In genomic region chr6:134402914-134403683, GRCm38 (mm10) we compare ENCODE assay signal across 8 mouse cellular contexts. TPM values are rescaled to one million over a fixed set of nuclear protein-coding genes. Genes with fewer than 3 reads are reported as not detected.
DNase-seq lines count a peak whose midpoint lies in the region; ATAC-seq lines count a peak whose summit lies in the region.

No protein-coding gene starts in this region.

- no peaks in the 10 kb centered on the region for H3K9me3 ChIP-seq in liver, embryonic 13.5 days (replicated peaks)

- peak; percentile 88 for ATAC-seq in granulocyte monocyte progenitor cell, adult 5-6 weeks (replicated peaks; ENCODE audit: poor library complexity, severe bottlenecking)
- ATAC-seq in liver, embryonic 13.5 days (ENCODE audit: low read depth): no peak

- H3K4me3 ChIP-seq in liver, embryonic 13.5 days (replicated peaks): no peak overlapping the region

- no peak overlapping the region for H3K9ac ChIP-seq in liver, embryonic 13.5 days

- no peaks in the 10 kb centered on the region for H3K36me3 ChIP-seq in liver, embryonic 13.5 days

- no peak overlapping the region for H3K27ac ChIP-seq in liver, embryonic 13.5 days

- DNase-seq in ovary, postnatal 10 days (ENCODE audit: low spot score): peak; percentile 26
- no peak for DNase-seq in ovary, adult 18-20 months (ENCODE audit: low spot score)
- DNase-seq in c-Kit-negative CD71-positive TER-119-positive erythroid progenitor cells, embryonic 14.5 days (ENCODE audit: low read depth, low spot score): peak; percentile 35
- peak; percentile 82 for DNase-seq in kidney, postnatal 10 days
- peak; percentile 22 for DNase-seq in liver, embryonic 13.5 days
- peak; percentile 83 for DNase-seq in retina, embryonic 14.5 days (ENCODE audit: low spot score)
- DNase-seq in thymus, postnatal 4 days: peak; percentile 88

- 25% methylated on average over 16 of the region's 16 CpGs for WGBS in liver, embryonic 13.5 days (ENCODE audit: insufficient replicate concordance)

- no peaks in the 10 kb centered on the region for H3K4me1 ChIP-seq in liver, embryonic 13.5 days (replicated peaks)

- no peaks in the 10 kb centered on the region for H3K27me3 ChIP-seq in liver, embryonic 13.5 days

- H3K4me2 ChIP-seq in liver, embryonic 13.5 days: no peak overlapping the region

RNA-seq across cellular contexts. Expression of gene Bcl2l14, which starts 7.0 kb away (rescaled TPM):
- 2.0 TPM in 1 of 2 replicates, not detected in the other for total RNA-seq in granulocyte monocyte progenitor cell, adult 5-6 weeks (2014; fragmentation: Nextera tagmentation)
- 0.60 and 4.0 TPM in 2 replicates for total RNA-seq in granulocyte monocyte progenitor cell, adult 5-6 weeks (2017)
- polyA plus RNA-seq in liver, embryonic 13.5 days (2015; fragmentation: Nextera tagmentation; extraction: Ambion mirVana): 0.15 and 0.27 TPM in 2 replicates
